Mouse (Mus musculus) kidney, adult 18-20 months (tissue): Measurements from ENCODE around the gene Ddx46.
"Not testable (repeated sequence)": the region's sequence is repeated elsewhere in the genome, so short reads cannot be mapped to it uniquely, and the experiment has no call there.

Source experiments
- DNase-seq: peaks from one replicate; pipeline ENCODE4 v3.0.0; 2021

Ddx46 gene

GRCm38 (mm10) chr13:55634639-55635127, at the start of gene Ddx46:
TSS of gene Ddx46 (plus strand) at chr13:55635027.
- peak; percentile 90 for DNase-seq

GRCm38 (mm10) chr13:55591961-55592490, 42.8 kb upstream of the Ddx46 start:
- no peak for DNase-seq

DNA sequence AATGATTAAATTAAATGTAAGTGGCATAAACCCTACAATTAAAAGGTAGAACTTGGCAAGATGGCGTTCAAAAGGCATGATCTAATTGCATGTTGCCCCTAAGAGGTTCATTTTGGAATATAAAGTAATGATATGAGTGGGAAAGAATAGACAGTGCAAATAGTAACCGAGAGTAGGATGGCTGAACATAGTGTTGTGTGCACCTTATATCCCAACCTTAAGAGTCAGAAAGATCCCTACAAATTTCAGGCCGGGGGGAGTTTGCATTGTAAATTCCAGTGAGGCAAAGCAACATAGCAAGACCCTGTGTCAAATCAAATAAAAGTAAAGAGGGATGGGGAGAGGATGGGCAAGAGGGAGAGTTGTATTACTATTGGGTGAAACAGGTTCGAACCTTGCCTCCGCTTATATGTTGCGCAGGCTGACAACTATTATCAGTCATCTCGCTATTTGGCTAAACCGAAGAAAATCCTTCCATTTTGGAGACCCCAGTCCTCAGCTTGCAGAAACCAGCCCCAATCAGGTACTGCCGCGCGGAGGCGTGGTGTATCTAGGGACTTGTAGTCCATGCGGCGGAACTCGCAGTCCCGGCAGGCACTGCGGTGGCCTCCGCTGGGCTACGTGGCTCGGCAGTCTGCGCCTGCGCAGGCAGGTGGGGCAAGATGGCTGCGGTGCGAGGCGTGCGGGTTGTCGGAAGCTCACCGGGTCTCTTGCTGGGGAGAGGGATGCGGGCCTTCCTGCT, 42.1 kb upstream of the Ddx46 start:
- DNase-seq, result peak; percentile 96

DNA sequence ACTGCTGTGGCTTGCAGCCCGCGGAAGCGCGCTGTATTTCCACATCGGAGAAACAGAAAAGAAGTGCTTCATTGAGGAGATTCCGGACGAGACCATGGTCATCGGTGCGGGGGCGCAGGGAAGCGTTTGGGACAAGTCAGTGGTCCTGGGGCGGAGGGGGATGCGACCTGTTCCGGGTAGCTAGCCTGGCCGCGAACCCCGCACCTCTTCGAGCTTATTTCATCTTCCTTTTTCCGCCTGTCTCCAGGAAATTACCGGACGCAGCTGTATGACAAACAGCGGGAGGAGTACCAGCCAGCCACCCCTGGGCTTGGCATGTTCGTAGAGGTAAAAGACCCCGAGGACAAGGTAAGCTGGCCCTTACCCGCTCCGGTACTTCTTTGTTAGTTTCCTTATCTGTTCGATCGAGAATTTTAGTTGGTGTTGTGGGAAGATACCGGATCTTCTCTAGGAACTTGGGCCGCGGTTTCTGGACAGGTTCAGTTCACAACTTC, 41.5 kb upstream of the Ddx46 start:
- no peak for DNase-seq

- DNase-seq, result no peak
These were observed 39.5 kb upstream of the Ddx46 start for GRCm38 (mm10) chr13:55595375-55595774.

GRCm38 (mm10) chr13:55596802-55597201, 38.0 kb upstream of the Ddx46 start:
- no peak for DNase-seq

- DNase-seq, result peak; percentile 91
These were observed 35.0 kb upstream of the Ddx46 start, which contains the start of gene B4galt7 for GRCm38 (mm10) chr13:55599566-55600540. TSS of gene B4galt7 (plus strand) at chr13:55599896.

- DNase-seq, result no peak
These were observed 34.2 kb upstream of the Ddx46 start for GRCm38 (mm10) chr13:55600657-55601056.

DNA sequence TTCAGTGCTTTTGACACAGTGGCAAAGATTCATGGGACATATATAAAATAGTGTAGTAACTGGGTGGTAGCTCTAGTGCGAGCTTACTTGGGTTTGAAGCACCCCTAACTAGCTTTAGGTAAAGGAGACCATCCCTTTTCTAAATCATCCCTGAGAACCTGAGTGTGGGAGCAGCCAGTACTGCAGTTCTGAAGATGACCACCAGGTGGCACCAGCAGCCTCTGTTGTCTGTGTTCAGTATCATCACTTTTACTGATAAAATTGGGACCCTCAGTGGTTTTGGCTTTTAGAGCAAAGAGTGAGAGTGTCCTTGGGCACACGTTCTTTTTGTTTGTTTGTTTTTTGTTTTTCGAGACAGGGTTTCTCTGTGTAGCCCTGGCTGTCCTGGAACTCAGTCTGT, 33.2 kb upstream of the Ddx46 start:
- peak; percentile 86 for DNase-seq

GRCm38 (mm10) chr13:55604606-55605005, 30.2 kb upstream of the Ddx46 start:
- no peak for DNase-seq

DNA sequence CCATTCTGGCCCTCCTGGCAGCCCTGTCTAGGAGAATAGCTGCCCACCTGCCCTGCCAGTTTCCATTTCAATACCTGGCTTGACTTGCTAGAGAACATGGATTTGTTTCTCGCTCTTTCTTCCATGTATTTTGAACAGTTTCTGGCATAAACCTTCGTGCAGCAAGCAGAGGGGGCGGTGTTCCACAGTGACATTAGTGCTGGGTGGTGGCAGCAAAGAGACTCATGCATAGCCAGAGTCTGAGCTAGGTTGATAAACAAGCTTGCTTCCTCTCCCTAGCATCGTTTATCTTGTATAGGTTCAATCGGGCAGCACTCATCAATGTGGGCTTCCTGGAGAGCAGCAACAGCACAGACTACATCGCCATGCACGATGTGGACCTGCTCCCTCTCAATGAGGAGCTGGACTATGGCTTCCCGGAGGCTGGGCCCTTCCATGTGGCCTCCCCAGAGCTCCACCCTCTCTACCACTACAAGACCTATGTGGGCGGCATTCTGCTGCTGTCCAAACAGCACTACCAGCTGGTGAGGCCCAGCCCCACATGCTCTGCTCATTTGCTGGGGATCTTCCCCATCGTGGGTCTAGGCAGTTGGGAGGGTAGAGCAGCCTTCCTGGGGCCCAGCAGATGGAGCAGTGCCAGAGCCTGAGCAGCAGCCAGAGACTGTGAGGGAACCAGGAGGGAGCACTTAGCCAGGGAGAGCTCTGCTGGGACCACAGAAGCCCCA, 27.8 kb upstream of the Ddx46 start:
- DNase-seq, result no peak

GRCm38 (mm10) chr13:55607624-55608006, 27.2 kb upstream of the Ddx46 start:
- DNase-seq, result no peak

- no peak for DNase-seq
These were observed 22.8 kb upstream of the Ddx46 start for GRCm38 (mm10) chr13:55611996-55612395.

GRCm38 (mm10) chr13:55613471-55613870, 21.4 kb upstream of the Ddx46 start:
- DNase-seq, result no peak

GRCm38 (mm10) chr13:55619328-55619727, 15.5 kb upstream of the Ddx46 start:
- no peak for DNase-seq

DNA sequence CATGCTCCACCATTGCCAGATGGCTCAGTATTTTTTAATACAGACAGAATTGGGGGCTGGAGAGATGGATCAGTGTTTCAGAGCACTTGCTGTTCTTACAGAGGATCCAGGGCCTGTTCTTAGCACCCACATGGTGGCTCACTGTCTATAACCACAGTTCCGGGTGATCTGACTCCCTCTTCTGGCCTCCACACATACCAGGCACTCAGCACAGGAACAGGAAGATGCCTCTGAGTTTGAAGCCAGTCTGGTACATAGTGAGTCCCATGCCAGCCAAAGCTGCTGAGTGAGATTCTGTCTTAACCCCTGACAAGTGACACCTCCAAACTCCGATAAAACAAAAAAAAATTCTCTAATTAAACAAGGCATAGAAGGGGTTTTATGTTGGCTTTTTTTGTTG, 14.6 kb upstream of the Ddx46 start:
- no peak for DNase-seq

GRCm38 (mm10) chr13:55622156-55622648, 12.6 kb upstream of the Ddx46 start:
- not testable (repeated sequence) for DNase-seq

- DNase-seq, result peak; percentile 93
These were observed 11.9 kb upstream of the Ddx46 start, which contains the start of gene Caml for GRCm38 (mm10) chr13:55622649-55623541. TSS of gene Caml (plus strand) at chr13:55623005.

DNA sequence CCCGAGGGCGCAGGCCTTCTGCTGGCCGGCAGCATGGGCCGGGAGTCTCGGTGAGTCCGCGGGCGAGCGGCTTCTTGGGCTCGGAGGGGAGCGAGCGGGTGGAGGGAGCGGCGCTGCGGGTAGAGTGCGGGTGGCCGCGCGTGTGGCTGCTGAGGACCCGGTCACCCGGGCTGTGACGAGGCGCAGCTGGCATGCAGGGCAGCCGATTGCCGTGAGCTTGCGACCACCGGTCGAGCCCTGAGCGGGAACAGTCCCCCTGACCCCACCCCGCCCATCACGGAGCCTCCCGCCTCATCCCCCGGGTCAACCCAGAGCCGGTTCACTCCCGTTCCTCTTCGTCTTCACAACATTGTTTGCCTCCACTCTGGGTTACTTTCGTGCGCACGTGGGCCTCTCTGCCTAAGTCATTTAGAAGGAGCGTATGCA, 332 bp downstream of the Ddx46 start:
- DNase-seq, result no peak

DNA sequence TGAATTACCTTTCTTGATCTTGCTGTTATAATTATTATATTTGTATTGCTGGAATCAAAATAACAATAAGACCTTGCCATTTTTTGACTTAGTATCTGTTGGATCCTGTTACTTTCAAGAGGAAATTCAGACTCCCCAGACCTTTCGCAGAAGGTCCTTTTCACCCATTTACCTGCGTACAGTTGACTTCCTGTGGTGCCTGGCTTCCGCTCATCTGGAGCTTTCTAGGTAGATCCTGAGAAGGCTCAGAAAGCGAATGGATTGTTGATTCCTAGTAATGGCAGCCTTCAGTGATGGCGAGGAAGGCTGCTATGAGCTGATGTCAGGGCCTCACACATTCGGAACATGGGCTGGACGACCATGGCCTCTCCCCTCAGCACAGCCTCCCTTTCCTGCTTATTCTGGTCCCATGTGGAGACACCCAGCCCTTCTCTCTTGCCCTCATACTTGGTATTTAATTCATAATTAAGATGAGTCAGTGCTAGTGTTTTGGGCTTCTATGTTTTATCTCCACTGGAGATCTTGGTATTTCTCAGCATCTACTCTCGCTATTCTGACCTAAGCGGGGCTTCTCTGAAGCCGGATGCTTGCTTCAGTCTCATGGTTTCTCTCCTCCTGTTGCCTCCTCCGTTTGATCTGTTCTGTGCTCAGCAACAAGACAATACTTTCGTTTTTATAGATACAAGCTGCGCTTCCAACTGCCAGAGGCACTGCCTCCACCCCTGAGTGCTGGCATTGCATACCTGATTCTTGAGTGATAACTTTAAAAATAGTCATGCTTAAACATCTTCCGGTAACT, 1.6 kb downstream of the Ddx46 start:
- no peak for DNase-seq
